Mouse (Mus musculus): ENCODE measurements around the gene Cldn6. TPM values are rescaled to one million over a fixed set of nuclear protein-coding genes. Genes with fewer than 3 reads are reported as not detected.

Cldn6 gene
- total RNA-seq, 2 experiments from 2014 or later, result not detected

- no peak for DNase-seq
Observed at GRCm38 (mm10) chr17:23722376-23723125, 43.5 kb downstream of the Cldn6 start, which contains the start of gene 1520401A03Rik. TSS of gene 1520401A03Rik (minus strand) at chr17:23722783.

- no peak for DNase-seq
Observed at GRCm38 (mm10) chr17:23725477-23725876, 46.4 kb downstream of the Cldn6 start.

- DNase-seq, result peak; percentile 94
Observed at GRCm38 (mm10) chr17:23725999-23726757, 47.1 kb downstream of the Cldn6 start, which contains the start of gene Pkmyt1. TSS of gene Pkmyt1 (plus strand) at chr17:23726336.

- peak; percentile 88 for DNase-seq
Observed at GRCm38 (mm10) chr17:23726758-23727142, 47.7 kb downstream of the Cldn6 start.

- no peak for DNase-seq
Observed at GRCm38 (mm10) chr17:23730441-23730840, 51.4 kb downstream of the Cldn6 start.

Other genes with a start within 250 kb of the Cldn6 start
- gene Vmn2r117, start 199.6 kb upstream of the Cldn6 start, total RNA-seq (2021), result not detected
- gene Zfp213, start 115.0 kb upstream of the Cldn6 start, total RNA-seq (2021), result 1 to 10 TPM; 1.9 to 2.4 TPM
- gene Zfp13, start 79.8 kb upstream of the Cldn6 start, total RNA-seq (2021), result 1 to 10 TPM; 2.0 to 2.1 TPM
- gene Zscan10, start 78.4 kb upstream of the Cldn6 start, total RNA-seq (2021), result not detected
- gene Mmp25, start 34.0 kb upstream of the Cldn6 start, total RNA-seq (2021), result not detected
- not detected for gene Bicdl2, start 18.7 kb upstream of the Cldn6 start, total RNA-seq (2021)
- 100 to 1,000 TPM; 123 to 156 TPM for gene Hcfc1r1, start 5.7 kb upstream of the Cldn6 start, total RNA-seq (2021)
- 10 to 100 TPM in 1 of 2 experiments, 1 to 10 TPM in 1; 9.3 to 10.8 TPM for gene Thoc6, start 5.4 kb upstream of the Cldn6 start, total RNA-seq (2021)
- 10 to 100 TPM; 46.1 to 61.5 TPM for gene Tnfrsf12a, start 1.8 kb upstream of the Cldn6 start, total RNA-seq (2021)
- under 1 TPM in 1 of 2 experiments, not detected in 1; 0.19 TPM for gene Cldn9, start 4.8 kb downstream of the Cldn6 start, total RNA-seq (2021)
- not detected for gene 1520401A03Rik, start 43.5 kb downstream of the Cldn6 start, total RNA-seq (2021)
- gene Pkmyt1, start 47.1 kb downstream of the Cldn6 start, total RNA-seq (2021), result under 1 TPM; 0.67 to 0.83 TPM
- gene Paqr4, start 61.6 kb downstream of the Cldn6 start, total RNA-seq (2021), result 1 to 10 TPM; 4.4 to 5.2 TPM
- not detected for gene Kremen2, start 66.6 kb downstream of the Cldn6 start, total RNA-seq (2021)
- 10 to 100 TPM; 33.5 to 34.0 TPM for gene Flywch1, start 92.4 kb downstream of the Cldn6 start, total RNA-seq (2021)
- under 1 TPM; 0.56 to 0.83 TPM for gene Flywch2, start 106.8 kb downstream of the Cldn6 start, total RNA-seq (2021)
- 100 to 1,000 TPM; 157 to 160 TPM for gene Srrm2, start 111.3 kb downstream of the Cldn6 start, total RNA-seq (2021)
- gene Elob, start 149.9 kb downstream of the Cldn6 start, total RNA-seq (2021), result 100 to 1,000 TPM; 237 to 267 TPM
- not detected for gene Prss33, start 156.8 kb downstream of the Cldn6 start, total RNA-seq (2021)
- gene Prss32, start 164.6 kb downstream of the Cldn6 start, total RNA-seq (2021), result not detected
- gene Prss41, start 164.9 kb downstream of the Cldn6 start, total RNA-seq (2021), result not detected
- not detected for gene Prss21, start 188.8 kb downstream of the Cldn6 start, total RNA-seq (2021)
- gene Dcpp1, start 201.6 kb downstream of the Cldn6 start, total RNA-seq (2021), result not detected
- not detected for gene Dcpp2, start 201.6 kb downstream of the Cldn6 start, total RNA-seq (2021)
- not detected for gene Dcpp3, start 238.2 kb downstream of the Cldn6 start, total RNA-seq (2021)